Mouse (Mus musculus): ENCODE results near the gene B4galt5. TPM values are rescaled to one million over a fixed set of nuclear protein-coding genes. Genes with fewer than 3 reads are reported as not detected.
A peak's percentile ranks its signal among the peaks of the same experiment; 100 is the strongest.

Gene B4galt5
- total and polyA plus RNA-seq, 3 experiments, result 12.5 to 17.6 (median 13.5) TPM

DNA sequence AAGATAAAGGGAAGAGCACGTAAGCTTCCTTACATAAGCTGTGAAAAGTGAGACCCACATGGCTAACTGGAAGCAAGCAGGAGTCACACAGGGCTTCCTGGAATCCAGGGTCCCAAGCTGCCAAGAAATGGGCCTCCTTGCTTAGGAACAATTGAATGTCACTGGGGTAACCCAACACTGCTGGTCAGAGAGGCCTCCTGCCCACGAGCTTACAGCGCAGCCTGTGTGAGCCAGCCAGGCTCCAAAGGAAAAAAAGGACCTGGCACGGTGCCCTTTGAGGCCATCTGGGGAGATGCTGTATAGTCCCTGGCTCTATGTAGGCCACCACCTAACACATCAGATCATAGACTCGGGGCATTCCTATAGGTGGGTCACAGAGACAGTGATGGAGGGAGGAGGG, 24.3 kb upstream of the B4galt5 start:
- no peaks in the 10 kb centered on the region for H3K79me2 ChIP-seq (replicated peaks; ENCODE audit: control insufficient read depth, extremely low read depth, insufficient read depth, poor library complexity, severe bottlenecking)
- H3K27me3 ChIP-seq (replicated peaks), result no peaks in the 10 kb centered on the region
- H3K27ac ChIP-seq (ENCODE audit: insufficient read depth, low read depth), result no peak overlapping the region
- dilution Hi-C loops (cut with MboI; ENCODE audit: extremely low pct_ligation_motif_present, extremely low pct_unique_long_range_greater_than_20kb, low sequenced_read_pairs), result no loop called here
- DNase-seq (ENCODE audit: extremely low read depth), result no peak
- H3K4me2 ChIP-seq (ENCODE audit: insufficient read depth, low read depth, poor library complexity, severe bottlenecking), result no peak overlapping the region
- no peaks in the 10 kb centered on the region for H3K9me3 ChIP-seq (replicated peaks; ENCODE audit: low read length)
- in situ Hi-C loops (cut with MboI; ENCODE audit: low pct_ligation_motif_present, low pct_unique_long_range_greater_than_20kb, low sequenced_read_pairs), result no loop called here
- no peak overlapping the region for H3K4me3 ChIP-seq (replicated peaks in 1 of 3; ENCODE audit: low read depth in 2 of 3, low read length in 2 of 3, poor library complexity in 1 of 3)
- H3K36me3 ChIP-seq (replicated peaks in 1 of 2; ENCODE audit: control insufficient read depth in 1 of 2, insufficient read depth in 1 of 2, low read length in 1 of 2), result peaks cover 0 to 13% of the 10 kb centered on the region in 2 experiments
- TF ChIP-seq ZNF384 (IDR thresholded peaks at IDR 0.05; ENCODE audit: low read depth, low read length), result no peak
- 0 out of 2 replicates have a peak, but pooled peaks have one; percentile 24 for TF ChIP-seq MXI1 (IDR thresholded peaks at IDR 0.05; ENCODE audit: low read depth, low read length)
- peaks cover 34 to 69% of the 10 kb centered on the region in 2 experiments for H3K4me1 ChIP-seq (ENCODE audit: control insufficient read depth in 1 of 2, insufficient read depth in 2 of 2)
- no peak overlapping the region for H3K9ac ChIP-seq (ENCODE audit: insufficient read depth, low read depth)

DNA sequence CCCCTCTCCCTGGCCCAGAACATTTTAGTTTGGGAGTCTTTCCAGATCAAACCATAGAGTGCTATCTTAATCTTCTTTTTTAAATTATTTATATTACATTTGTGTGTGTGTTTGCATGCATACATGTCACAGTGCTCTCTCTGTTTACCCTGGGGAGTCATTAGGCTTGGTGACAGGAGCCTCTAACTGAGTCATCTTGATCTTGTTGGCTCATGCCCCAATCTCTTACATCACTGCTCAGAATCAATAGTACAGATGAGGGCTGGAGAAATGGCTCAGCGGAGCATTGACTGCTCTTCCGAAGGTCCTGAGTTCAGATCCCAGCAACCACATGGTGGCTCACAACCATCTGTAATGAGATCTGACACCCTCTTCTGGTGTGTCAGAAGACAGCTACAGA, 22.5 kb upstream of the B4galt5 start:
- Histone ChIP-seq H3K4me3 (replicated peaks in 1 of 3; ENCODE audit: low read depth in 2 of 3, low read length in 2 of 3, poor library complexity in 1 of 3) (no peak overlapping the region), H3K9ac (ENCODE audit: insufficient read depth, low read depth) (no peak overlapping the region), H3K27ac (ENCODE audit: insufficient read depth, low read depth) (no peak overlapping the region), H3K27me3 (replicated peaks) (no peaks in the 10 kb centered on the region), H3K4me2 (ENCODE audit: insufficient read depth, low read depth, poor library complexity, severe bottlenecking) (no peak overlapping the region), H3K36me3 (replicated peaks in 1 of 2; ENCODE audit: control insufficient read depth in 1 of 2, insufficient read depth in 1 of 2, low read length in 1 of 2) (peaks cover 0 to 6% of the 10 kb centered on the region in 2 experiments), H3K4me1 (ENCODE audit: control insufficient read depth in 1 of 2, insufficient read depth in 2 of 2) (peaks cover 28 to 54% of the 10 kb centered on the region in 2 experiments), H3K9me3 (replicated peaks; ENCODE audit: low read length) (no peaks in the 10 kb centered on the region), H3K79me2 (replicated peaks; ENCODE audit: control insufficient read depth, extremely low read depth, insufficient read depth, poor library complexity, severe bottlenecking) (no peaks in the 10 kb centered on the region)
- no peak for TF ChIP-seq CHD1 (IDR thresholded peaks at IDR 0.05; ENCODE audit: low read depth, low read length)
- TF ChIP-seq ZC3H11A (IDR thresholded peaks at IDR 0.05; ENCODE audit: low read depth, low read length), result no peak
- peak; percentile 56 for TF ChIP-seq ETS1 (conservative IDR thresholded peaks at IDR 0.05; ENCODE audit: low read depth, low read length)
- TF ChIP-seq RCOR1 (conservative IDR thresholded peaks at IDR 0.05; ENCODE audit: low read depth, low read length), result no peak
- no peak; the same call in 1 of the 2 replicates for TF ChIP-seq IRF4 (IDR thresholded peaks at IDR 0.05; ENCODE audit: low read depth, low read length)
- TF ChIP-seq KAT2A (IDR thresholded peaks at IDR 0.05; ENCODE audit: insufficient replicate concordance, low read length), result no peak
- no peak for TF ChIP-seq POLR2AphosphoS2 (IDR thresholded peaks at IDR 0.05; ENCODE audit: low read depth, low read length)
- TF ChIP-seq BHLHE40 (IDR thresholded peaks at IDR 0.05; ENCODE audit: low read depth, low read length), result peak; percentile 38; the same call in 1 of the 2 replicates
- DNase-seq (ENCODE audit: extremely low read depth), result peak; percentile 75
- in situ Hi-C loops (cut with MboI; ENCODE audit: low pct_ligation_motif_present, low pct_unique_long_range_greater_than_20kb, low sequenced_read_pairs), result no loop called here
- dilution Hi-C loops (cut with MboI; ENCODE audit: extremely low pct_ligation_motif_present, extremely low pct_unique_long_range_greater_than_20kb, low sequenced_read_pairs), result no loop called here

DNA sequence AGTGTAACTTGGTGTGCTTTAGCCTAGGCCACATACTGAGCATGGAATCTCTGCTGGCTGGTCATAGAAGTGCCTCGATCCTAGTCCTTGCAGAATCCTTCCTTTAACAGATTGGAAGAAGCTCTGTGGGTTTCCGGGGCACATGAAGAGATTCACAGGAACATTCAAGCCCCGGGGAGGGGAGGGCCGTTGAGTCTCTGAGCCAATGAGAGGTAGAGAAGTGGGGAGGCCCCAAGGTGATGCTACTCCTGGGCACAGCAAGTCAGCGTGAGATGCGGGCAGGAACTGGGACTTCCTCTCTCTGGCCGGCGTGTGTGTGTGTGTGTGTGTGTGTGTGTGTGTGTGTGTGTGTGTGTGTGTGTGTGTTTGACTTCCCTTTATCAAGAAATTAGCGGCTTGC, 19.3 kb upstream of the B4galt5 start:
- Histone ChIP-seq H3K9ac (ENCODE audit: insufficient read depth, low read depth) (peak overlapping the region; percentile 96), H3K9me3 (replicated peaks; ENCODE audit: low read length) (peaks cover 8% of the 10 kb centered on the region), H3K27ac (ENCODE audit: insufficient read depth, low read depth) (peak overlapping the region; percentile 98), H3K79me2 (replicated peaks; ENCODE audit: control insufficient read depth, extremely low read depth, insufficient read depth, poor library complexity, severe bottlenecking) (no peaks in the 10 kb centered on the region), H3K4me2 (ENCODE audit: insufficient read depth, low read depth, poor library complexity, severe bottlenecking) (peak overlapping the region; percentile 81), H3K27me3 (replicated peaks) (no peaks in the 10 kb centered on the region), H3K4me3 (replicated peaks in 1 of 3; ENCODE audit: low read depth in 2 of 3, low read length in 2 of 3, poor library complexity in 1 of 3) (peak overlapping the region; percentile 60 to 86 (median 61)), H3K36me3 (replicated peaks in 1 of 2; ENCODE audit: control insufficient read depth in 1 of 2, insufficient read depth in 1 of 2, low read length in 1 of 2) (peaks cover 5 to 19% of the 10 kb centered on the region in 2 experiments), H3K4me1 (ENCODE audit: control insufficient read depth in 1 of 2, insufficient read depth in 2 of 2) (peaks cover 24 to 59% of the 10 kb centered on the region in 2 experiments)
- in situ Hi-C loops (cut with MboI; ENCODE audit: low pct_ligation_motif_present, low pct_unique_long_range_greater_than_20kb, low sequenced_read_pairs), result no loop called here
- dilution Hi-C loops (cut with MboI; ENCODE audit: extremely low pct_ligation_motif_present, extremely low pct_unique_long_range_greater_than_20kb, low sequenced_read_pairs), result no loop called here
- DNase-seq (ENCODE audit: extremely low read depth), result peak; percentile 98
- no peak for TF ChIP-seq MAZ (IDR thresholded peaks at IDR 0.05; ENCODE audit: low read depth, low read length)
- TF ChIP-seq MYC (IDR thresholded peaks at IDR 0.05; ENCODE audit: low read depth, low read length), result no peak
- no peak for TF ChIP-seq RCOR1 (conservative IDR thresholded peaks at IDR 0.05; ENCODE audit: low read depth, low read length)
- TF ChIP-seq E2F4 (IDR thresholded peaks at IDR 0.05; ENCODE audit: insufficient replicate concordance, low read depth, low read length), result no peak
- TF ChIP-seq MAFK (IDR thresholded peaks at IDR 0.05; ENCODE audit: insufficient replicate concordance, low read length), result 0 out of 2 replicates have a peak, but pooled peaks have one; percentile 14
- peak; percentile 47; the same call in 1 of the 2 replicates for TF ChIP-seq POLR2AphosphoS2 (IDR thresholded peaks at IDR 0.05; ENCODE audit: low read depth, low read length)
- peak; percentile 70 for TF ChIP-seq POLR2A (IDR thresholded peaks at IDR 0.05; ENCODE audit: low read depth, low read length)
- peak; percentile 43; the same call in 1 of the 2 replicates for TF ChIP-seq ZNF384 (IDR thresholded peaks at IDR 0.05; ENCODE audit: low read depth, low read length)
- peak; percentile 94 for TF ChIP-seq IRF4 (IDR thresholded peaks at IDR 0.05; ENCODE audit: low read depth, low read length)
- peak; percentile 30 for TF ChIP-seq SMC3 (IDR thresholded peaks at IDR 0.05; ENCODE audit: low read depth, low read length)
- no peak for TF ChIP-seq JUND (conservative IDR thresholded peaks at IDR 0.05; ENCODE audit: low read depth, low read length)
- TF ChIP-seq CHD1 (IDR thresholded peaks at IDR 0.05; ENCODE audit: low read depth, low read length), result no peak
- peak; percentile 65 for TF ChIP-seq HCFC1 (IDR thresholded peaks at IDR 0.05; ENCODE audit: low read depth, low read length)
- TF ChIP-seq BHLHE40 (IDR thresholded peaks at IDR 0.05; ENCODE audit: low read depth, low read length), result peak; percentile 90
- no peak for TF ChIP-seq ZKSCAN1 (IDR thresholded peaks at IDR 0.05; ENCODE audit: borderline replicate concordance, low read depth, low read length)
- TF ChIP-seq USF2 (conservative IDR thresholded peaks at IDR 0.05; ENCODE audit: low read depth, low read length), result no peak
- peak; percentile 72; the same call in 1 of the 2 replicates for TF ChIP-seq SIN3A (IDR thresholded peaks at IDR 0.05; ENCODE audit: low read length)
- no peak; the same call in none of the 2 replicates for TF ChIP-seq ZMIZ1 (IDR thresholded peaks at IDR 0.05; ENCODE audit: low read depth, low read length)
- TF ChIP-seq RAD21 (IDR thresholded peaks at IDR 0.05; ENCODE audit: low read depth, low read length), result no peak
- TF ChIP-seq KAT2A (IDR thresholded peaks at IDR 0.05; ENCODE audit: insufficient replicate concordance, low read length), result 0 out of 2 replicates have a peak, but pooled peaks have one; percentile 34
- TF ChIP-seq GABPA (IDR thresholded peaks at IDR 0.05; ENCODE audit: insufficient replicate concordance, low read depth, low read length), result no peak
